Mouse (Mus musculus) left cerebral cortex, postnatal 10 days (tissue): ENCODE measurements around the gene Kcne2. TPM values are rescaled to one million over a fixed set of nuclear protein-coding genes. Genes with fewer than 3 reads are reported as not detected.

ENCODE experiments used
- DNase-seq, 2 experiments: peaks; one replicate each; pipeline ENCODE4 v3.0.0; 2021 to 2022; ENCODE audit warnings: low spot score in 2 of 2, mixed read lengths in 1 of 2; ENCODE audit errors: extremely low spot score in 1 of 2
- intact Hi-C: fragments of 180-260 bp; cut with DNase I; formaldehyde crosslinking; loops from one replicate; pipeline ENCODE4 v1.15.1; 2025
- total RNA-seq, 2 experiments: library from RNA; stranded (reverse); gene quantifications; 2 replicates each; pipeline ENCODE4 v1.2.3; 2021

Kcne2 gene
- total RNA-seq, 2 experiments from 2014 or later, result 0.21 to 0.34 TPM

- intact Hi-C loops, result no loop called here
These were observed 10.3 kb downstream of the Kcne2 start for GRCm38 (mm10) chr16:92302506-92302905.

DNA sequence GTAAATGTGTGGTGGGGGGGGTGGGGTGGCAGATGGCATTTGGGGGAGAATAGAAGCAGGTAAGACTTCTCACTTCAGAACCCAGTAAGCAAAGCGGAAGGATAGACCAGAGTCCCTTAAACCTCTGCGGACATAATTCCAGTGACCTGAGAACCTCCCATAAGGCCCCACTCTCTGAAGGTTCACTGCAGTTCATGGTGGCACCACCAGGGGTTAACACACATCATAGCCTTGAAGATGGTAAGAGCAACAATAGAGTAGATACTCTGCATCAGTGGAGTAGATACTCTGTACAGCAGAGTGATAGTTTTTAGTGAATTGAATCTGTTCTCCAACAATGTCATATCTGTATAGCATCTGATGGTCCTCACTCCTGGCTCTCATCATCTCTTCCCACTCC, 13.3 kb downstream of the Kcne2 start:
- DNase-seq, result no peak
- intact Hi-C loops, result no loop called here

More at GRCm38 (mm10) chr16:92302506-92302905, 10.3 kb downstream of the Kcne2 start:
- DNase-seq, result no peak

DNA sequence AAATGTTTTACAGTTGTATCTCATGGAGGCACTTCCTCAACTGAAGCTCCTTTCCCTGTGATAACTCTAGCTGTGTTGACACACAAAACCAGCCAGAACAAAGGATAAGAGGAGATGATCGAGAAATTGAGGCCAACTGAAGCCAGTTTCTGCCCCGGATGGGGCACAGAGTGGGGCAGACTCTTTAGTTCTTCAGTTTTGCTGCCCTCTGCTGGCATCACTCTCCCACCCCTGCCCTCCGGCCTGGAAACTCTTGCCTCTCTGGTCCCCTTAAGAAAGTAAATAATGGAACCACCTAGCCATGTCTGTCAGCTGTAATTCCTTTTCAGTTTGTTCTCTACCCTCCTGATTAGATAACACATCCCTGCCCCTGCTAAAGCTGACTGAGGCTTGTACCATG, 15.8 kb downstream of the Kcne2 start:
- intact Hi-C loops, result no loop called here
- no peak for DNase-seq

DNA sequence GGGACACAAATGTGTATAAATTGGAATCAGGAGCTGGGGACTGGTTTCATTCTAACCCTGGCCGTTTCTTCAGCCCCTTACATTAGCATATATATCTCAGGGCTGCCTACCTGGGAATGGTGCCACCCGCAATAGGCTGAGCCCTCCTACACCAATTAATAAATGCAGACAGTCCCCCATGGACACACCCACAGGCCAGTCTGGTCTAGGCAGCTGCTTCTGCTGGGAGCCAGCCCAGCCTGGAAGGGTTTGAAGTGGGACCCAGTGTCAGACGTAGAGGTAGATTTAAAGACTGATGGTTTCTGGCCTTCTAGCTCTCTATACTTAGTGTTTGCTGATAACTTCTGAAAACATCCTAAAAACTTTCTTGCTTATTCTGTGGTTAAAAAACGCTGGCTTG, 16.9 kb downstream of the Kcne2 start:
- intact Hi-C loops, result no loop called here
- no peak for DNase-seq

DNA sequence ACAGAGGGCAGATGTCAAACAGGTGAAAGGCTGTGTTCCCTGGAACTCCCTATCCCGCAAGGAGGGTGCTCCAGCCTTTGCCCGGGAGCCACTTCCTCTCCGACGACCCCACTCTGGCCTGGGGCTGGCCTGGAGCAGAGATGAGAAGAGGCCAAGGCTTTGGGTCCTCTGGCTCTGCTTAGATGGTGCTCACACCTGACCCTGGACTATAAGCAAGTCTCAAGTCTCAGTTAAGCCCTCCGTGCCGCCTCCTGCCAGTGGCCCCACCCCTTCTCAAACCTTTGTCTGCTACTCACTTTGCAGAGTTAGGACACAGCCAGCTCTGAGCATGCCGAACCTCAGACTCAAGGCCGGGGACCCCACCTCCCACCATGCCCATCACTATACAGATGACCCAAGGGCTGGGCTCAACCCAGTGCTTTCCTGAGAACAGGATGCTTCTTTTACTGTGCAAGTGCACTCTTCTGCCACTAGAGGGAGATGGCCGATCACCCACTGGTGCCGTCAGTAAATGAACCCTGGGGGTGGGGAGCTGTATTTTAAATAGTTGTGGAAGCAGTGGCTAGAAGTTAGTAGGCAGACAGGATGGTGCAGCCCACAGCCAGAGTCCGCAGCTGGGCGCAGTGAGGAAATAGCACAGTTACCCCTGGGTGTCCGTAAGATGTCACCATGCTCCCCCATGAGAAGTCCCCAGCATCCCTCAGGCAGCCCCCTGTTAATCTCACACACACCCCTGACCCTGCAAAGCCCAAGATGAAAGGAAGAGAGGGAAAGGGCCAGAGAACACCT, 22.0 kb downstream of the Kcne2 start:
- intact Hi-C loops, result loop anchor here (10.0 kb wide), 1 partner anchor 1231 kb away; no protein-coding TSS in a partner anchor

GRCm38 (mm10) chr16:92316049-92316738, 24.0 kb downstream of the Kcne2 start:
- intact Hi-C loops, result loop anchor here (10.0 kb wide), 1 partner anchor 1229 kb away; no protein-coding TSS in a partner anchor
- DNase-seq, result no peak

More for the DNA sequence above, 22.0 kb downstream of the Kcne2 start:
- DNase-seq, result peak; percentile 51 to 57

GRCm38 (mm10) chr16:92319353-92320109, 27.3 kb downstream of the Kcne2 start:
- intact Hi-C loops, result loop anchor here (10.0 kb wide), 1 partner anchor 1225 kb away; no protein-coding TSS in a partner anchor
- peak in 1 of 2 experiments; percentile 85 for DNase-seq

DNA sequence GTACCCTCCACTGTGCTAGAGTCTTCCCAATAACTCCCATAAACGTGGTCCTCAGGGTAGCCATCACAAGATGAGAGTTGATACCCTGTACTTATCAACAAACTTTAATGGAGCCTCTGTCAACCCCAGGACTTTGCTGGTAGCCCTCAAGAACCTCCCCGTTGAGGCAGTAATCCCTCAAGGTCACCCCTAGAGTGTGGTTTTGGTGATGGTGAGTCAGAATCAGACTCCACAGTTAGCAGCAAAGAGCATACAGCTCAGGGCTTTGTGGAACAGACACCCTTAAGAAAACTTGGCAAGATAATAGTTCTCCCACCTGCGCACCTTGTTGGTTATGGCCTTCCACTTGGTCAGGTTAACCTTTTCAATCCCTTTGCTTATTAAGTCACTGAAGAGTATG, 28.2 kb downstream of the Kcne2 start:
- DNase-seq, result no peak
- intact Hi-C loops, result no loop called here

DNA sequence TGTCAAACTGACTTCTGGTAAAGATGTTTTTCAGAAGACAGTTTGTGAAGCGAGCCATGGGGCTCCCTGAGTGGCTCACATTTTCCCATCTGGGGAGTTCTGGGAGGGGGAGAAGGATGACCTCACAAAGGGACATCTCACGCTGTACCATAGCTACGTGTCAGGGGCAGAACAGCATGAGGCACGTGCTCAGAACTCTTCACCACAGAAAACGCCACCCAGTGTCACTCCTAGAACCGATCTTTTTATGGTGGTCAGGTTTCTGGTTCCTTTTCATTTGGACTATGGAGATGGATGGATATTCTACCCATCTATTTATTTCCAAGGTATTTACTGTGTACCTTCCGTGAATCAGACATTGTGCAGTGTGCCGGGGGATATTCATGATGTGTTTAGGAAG, 29.2 kb downstream of the Kcne2 start, which contains the start of gene Fam243:
Fam243 (minus strand) TSS at position 101 of the 400 bp plus-strand sequence.
- intact Hi-C loops, result no loop called here
- DNase-seq, result no peak

- intact Hi-C loops, result no loop called here
- DNase-seq, result no peak
These were observed 32.3 kb downstream of the Kcne2 start for GRCm38 (mm10) chr16:92324309-92325061.

- intact Hi-C loops, result no loop called here
- no peak for DNase-seq
These were observed 32.8 kb downstream of the Kcne2 start for GRCm38 (mm10) chr16:92325062-92325406.

- intact Hi-C loops, result no loop called here
- no peak for DNase-seq
These were observed 35.7 kb downstream of the Kcne2 start for GRCm38 (mm10) chr16:92327911-92328310.

DNA sequence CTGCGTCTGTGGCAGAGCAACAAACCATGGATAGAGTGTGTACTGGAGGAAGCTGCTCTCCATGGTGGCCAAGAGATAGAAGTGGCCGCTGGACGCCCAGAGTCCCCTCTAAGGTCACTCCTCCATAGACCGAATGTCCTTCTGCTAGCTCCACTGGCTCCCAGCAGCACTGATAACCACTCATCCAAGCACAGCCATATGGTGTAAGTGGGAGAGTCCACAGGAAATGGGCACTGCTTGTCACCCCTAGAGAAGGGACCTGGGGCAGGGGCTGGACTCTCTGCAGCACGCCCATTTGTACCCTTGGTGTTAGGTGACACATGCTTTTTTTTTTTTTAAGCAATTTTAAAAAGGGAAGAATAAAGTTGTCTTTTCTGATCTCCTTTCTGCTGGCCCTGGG, 38.8 kb downstream of the Kcne2 start:
- intact Hi-C loops, result no loop called here
- no peak for DNase-seq

DNA sequence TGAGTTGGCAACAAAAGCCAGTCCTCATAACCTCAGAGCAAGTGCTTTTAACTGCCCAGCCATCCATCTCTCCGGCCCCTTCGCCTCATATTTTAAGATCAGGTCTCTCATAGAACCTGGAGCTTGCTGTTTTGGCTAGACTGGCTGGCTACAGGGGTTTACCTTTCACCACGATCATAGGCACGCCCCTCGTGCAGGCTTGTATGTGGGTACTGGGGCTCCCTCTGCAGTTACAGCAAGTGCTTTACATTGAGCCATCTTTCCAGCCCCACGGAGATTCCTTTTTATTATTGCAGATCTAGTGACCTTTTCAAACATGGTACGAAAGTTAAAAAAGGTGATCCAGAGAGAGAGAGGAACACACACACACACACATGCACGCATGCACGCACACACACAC, 42.4 kb downstream of the Kcne2 start:
- no peak for DNase-seq
- intact Hi-C loops, result no loop called here

GRCm38 (mm10) chr16:92336280-92336679, 44.1 kb downstream of the Kcne2 start:
- intact Hi-C loops, result no loop called here
- peak; percentile 69 to 81 for DNase-seq

DNA sequence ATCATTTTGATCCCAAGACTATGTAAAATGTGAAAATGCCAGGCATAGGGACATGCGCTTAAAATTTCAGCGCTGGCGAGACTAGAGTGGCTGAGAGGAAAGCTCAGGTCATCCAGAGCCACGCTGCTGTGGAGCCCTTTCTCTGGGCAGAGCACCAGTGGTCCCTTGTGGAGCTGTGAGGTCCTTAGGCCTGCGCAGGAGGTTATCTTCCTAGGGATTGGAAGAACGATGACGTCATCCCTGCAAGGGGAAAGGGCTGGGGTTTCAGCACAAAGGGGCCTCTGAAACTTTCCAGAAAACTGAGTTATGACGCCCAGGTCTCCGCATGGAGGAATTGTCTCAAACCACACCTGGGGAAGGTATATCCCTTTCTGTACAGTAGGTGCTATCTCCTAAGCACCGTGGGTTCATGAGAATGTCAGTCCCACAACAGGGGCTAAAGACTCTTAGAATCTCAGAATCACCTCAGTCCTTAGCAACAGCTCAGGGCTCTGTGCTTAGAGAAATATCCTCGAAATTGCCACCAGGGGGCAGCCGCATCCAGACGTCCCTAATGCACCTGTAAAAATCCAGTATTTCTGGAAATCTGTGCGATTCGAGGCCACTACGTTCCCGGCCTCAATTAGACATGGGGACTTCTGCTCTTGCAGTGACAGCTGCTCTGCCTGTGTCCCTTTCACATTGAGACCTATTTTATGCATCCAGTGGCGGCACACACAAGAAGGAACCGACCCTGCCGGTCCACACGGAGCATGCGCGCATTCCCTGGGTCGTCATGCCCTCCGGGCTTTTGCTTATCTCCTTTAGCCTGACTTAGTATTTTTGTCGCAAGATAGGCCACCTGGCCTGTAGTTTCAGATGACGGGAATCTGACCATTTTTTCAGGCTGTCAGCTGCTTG, 48.7 kb downstream of the Kcne2 start:
- intact Hi-C loops, result loop anchor here (5.0 kb wide), 2 partner anchors 116 to 136 kb away; no protein-coding TSS in a partner anchor
- DNase-seq, result peak; percentile 59 to 72

DNA sequence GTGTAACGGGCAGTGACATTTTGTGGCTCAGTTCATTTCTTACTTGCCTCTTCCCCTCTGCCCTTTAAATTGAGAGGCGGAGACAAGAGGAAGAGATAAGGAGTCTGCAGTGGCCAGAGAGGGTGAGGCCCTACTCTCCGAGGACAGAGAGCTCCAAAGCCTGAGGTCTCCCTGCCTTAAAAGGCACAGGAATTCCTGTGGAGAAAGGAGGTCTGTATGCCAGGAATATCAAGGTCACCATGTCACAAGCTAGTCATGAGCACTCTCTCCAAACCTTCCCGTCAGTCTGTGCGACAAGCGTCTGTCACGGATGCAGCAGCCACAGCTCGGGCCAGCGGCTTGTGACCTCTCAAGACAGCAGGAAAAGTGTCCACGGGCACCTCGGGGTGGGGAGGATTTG, 53.0 kb downstream of the Kcne2 start:
- intact Hi-C loops, result no loop called here

More for the DNA sequence above, 53.0 kb downstream of the Kcne2 start:
- DNase-seq, result no peak
